Mouse (Mus musculus) mature B cell (primary cell): ENCODE measurements at regions not wholly inside any gene's neighbourhood (a gene's known extent, or its start where the extent isn't known, plus 50 kb on each side); places are given as distances from the start of the nearest gene placed in this dataset.

ENCODE experiments used
- in situ Hi-C: fragments of 300-500 bp; cut with MboI; formaldehyde crosslinking; loops from 2 replicates; pipeline ENCODE4 v1.14.3; 2019

DNA sequence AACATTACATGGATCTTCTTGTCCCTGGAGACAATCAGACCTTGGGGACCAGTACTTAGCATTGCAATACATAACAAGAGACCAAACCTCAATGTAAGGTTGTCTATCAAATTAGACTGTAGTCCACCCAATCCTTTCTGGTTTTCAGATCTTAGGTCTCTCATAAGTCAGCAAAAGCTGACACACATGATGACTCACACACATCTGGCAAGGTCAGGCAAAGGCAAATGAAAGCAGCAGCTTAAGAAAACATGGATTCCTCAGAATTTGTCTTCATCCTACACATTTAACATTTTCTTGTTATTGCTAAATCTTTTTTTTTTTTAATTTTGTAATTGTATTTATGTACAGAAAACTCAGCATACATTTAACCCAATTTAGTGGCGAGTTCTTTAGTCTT lies 52.0 kb downstream of the Gm11983 start:
- in situ Hi-C loops = no loop called here

DNA sequence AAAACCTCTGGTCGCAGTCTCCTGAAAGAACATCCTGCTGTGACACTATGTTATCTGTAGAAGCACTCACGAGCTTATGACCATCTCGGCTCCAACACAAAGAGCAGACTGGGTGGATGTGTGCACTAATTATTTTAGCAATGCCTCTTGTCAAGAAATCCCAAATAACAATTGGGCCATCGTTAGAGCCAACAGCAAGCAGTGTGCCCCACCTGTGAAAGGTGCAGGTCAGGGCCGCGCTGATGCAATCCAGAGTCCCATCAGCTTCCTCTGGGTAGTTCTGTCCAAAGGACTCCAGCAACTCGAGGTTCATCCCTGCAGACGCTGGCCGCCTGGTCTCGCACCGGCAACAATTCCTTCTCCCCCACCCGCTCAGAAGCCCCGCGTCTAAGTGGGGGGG lies 54.6 kb downstream of the Gm11983 start:
- in situ Hi-C loops = no loop called here

DNA sequence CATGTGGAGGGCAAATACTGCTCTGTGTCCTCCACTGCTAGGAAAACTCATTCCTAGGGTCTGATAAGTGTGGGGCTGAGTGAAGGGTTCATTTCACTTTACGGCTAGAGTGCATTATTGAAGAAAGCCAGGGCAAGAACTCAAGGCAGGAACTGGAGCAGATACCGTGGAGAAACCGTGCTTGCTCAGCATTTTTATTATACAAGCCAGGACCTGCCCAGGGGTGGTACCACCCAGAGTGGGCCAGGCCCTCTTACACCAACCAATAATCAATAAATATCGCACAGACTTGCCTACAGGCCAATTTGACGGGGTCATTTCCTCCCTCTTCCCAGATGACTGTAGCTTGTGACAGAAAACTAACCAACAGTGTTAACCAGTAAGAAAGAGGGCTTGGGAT lies 57.7 kb downstream of the Gm11983 start:
- in situ Hi-C loops = no loop called here

DNA sequence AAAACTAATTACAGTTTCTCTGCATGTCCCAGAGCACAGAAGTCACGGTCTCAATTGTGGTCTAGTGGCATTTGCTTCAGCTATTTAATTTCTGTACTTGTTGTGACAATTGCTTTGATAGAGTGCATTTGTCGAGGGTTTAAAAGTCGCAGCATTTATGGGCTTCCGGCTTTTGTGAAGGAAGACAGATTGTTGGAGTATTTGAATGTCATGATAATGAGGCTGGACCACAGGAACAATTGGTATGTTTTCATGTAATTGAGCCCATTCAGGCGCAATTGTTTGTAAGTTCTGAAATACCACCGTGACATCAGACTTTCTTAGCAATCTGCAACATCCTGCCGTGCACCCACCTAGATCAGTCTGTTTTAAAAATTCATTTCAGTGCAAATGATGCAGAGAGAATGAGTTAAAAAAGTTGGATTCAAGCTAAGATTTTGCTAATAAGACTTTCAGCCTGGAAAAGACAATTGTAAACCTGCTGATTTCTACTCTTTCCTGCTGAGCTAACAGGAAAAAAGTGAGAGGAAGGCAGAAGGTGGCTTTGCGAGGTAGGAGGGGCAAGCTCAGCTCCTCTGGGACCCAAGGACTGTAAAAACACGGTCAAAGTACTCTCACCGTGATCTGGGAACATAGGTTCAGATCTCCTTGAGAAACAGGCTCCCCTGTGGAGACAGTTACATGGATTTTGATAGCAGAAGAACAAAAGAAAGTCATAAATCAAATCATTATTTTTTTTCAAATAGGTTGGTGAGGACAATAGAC lies 58.7 kb downstream of the Gm11983 start:
- in situ Hi-C loops = no loop called here

DNA sequence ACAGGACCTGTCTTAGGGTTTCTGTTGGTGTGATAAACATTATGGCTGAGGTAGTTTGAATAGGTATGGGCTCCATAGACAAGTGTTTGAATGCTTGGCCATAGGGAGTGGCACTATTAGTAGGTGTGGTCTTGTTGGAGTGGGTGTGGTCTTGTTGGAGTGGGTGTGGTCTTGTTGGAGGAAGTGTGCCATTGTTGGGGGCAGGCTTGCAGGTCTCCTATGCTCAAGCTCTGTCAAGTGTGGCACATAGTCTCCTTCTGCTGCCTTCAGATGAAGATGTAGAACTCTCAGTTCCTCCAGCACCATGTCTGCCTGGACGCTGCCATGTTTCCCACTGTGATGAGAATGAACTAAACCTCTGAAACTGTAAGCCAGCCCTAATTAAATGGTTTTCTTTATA lies 59.9 kb downstream of the Gm11983 start:
- in situ Hi-C loops = no loop called here

DNA sequence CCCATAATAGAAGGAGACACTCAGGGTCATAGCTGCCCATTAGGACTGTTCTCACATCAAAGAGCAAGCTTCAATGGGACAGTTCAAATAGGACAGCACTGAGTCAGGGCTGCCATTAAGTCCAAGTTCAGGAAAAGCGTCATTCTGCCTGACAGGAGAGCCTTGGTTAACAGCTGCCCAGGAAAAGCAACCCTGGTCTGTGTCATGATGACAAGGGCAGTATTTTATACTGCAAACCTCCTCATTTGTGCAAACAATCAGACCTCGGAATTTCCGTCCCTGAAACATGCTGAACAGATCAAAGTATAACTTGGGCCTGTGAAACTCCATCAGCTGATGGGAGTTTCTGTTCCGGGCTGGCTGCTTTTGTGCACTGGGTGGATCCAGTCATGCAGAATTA lies 62.8 kb downstream of the Gm11983 start:
- in situ Hi-C loops = no loop called here

DNA sequence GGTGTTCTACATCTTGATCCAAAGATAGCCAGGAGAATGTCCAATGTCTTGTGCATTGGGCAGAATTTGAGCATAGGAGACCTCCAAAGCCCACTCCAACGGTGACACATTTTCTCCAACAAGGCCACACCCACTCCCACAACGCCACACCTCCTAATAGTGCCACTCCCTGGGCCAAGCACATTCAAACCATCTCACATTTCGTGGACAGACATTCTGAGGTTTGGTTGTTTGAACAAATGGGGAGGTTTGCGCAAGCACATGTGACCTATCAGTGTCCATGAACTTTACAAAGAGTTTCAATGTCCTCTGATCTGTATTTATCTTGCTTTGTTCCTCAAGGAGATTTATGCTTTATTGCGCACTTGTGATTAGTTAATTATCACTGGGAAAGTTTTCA lies 63.5 kb downstream of the Gm11983 start:
- in situ Hi-C loops = no loop called here

DNA sequence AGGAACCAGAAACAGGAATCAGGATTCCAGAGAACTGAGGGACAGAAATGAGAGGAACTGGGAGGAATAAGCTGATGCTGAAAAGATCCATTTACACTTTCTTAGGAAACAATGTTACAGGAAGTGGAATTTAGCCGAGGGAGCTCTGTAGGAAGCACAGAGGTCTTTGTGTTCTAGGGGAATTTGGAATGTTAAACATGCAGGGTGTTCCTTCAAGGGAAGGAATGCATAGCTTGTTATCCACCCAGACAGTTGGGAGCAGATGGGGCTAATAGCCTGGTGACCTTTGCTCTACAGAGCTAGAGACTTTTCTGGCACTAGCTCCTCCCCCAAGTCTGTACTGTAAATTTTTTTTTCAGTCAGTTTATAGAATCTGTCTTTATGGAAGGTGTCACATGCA lies 64.1 kb downstream of the Gm11983 start:
- in situ Hi-C loops = no loop called here

DNA sequence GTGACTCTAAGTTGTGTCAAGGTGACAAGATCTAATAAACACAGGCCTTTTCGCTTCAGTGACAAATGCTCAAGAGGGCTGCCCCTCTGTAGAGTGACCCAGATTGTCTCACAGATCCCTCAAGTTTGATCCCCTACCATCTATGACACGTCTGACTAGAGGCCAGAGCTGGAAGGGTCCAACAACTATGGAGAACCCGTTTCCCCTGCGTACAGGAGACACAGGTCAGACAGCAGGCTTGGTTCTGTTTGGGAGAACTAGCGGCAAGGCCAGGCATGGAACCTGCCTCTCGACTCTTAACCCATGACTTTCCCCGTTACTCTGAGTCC lies 68.1 kb downstream of the Gm11983 start:
- in situ Hi-C loops = loop anchor here (10.0 kb wide), 1 partner anchor 115 kb away; the partner anchor contains the start of gene Ramp3

DNA sequence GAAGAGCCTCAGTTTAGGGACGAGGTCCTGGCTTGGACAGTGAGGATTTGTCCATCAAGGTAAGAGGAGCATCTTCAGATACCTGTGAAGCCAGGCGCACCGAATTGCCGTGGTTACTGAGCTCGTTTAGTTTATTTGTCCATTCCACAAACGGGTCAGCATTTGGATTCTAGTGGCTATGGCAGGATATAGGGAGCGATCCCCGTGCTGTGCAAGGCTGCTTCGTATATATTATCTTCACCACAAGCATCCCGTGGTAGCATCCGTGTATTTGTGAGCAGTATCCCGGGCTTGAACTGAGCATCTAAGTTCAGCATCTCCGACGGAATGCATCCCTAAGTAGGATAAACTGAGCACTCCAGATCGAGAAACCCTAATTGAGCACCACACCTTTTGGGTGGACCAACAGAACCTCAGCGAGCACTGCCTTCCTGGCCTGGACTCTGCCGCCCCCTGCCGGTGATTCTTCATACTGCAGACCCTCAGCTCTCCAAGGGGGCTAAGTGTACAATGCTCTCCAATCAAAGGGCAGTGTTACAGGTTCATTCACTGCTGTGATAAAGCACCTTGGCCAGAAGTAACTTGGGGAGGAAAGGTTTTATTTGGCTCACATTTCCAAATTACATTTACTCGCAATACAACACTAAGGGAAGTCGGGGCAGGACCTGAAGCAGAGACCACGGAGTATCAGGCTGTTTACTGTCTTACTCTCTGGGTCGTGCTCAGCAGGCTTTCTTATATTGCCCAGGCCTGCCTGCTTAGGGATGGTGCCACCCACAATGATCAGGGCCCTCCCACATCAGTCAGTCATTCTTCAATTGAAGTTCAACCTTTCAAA lies 68.6 kb downstream of the Gm11983 start:
- in situ Hi-C loops = loop anchor here (10.0 kb wide), 1 partner anchor 114 kb away; the partner anchor contains the start of gene Ramp3

DNA sequence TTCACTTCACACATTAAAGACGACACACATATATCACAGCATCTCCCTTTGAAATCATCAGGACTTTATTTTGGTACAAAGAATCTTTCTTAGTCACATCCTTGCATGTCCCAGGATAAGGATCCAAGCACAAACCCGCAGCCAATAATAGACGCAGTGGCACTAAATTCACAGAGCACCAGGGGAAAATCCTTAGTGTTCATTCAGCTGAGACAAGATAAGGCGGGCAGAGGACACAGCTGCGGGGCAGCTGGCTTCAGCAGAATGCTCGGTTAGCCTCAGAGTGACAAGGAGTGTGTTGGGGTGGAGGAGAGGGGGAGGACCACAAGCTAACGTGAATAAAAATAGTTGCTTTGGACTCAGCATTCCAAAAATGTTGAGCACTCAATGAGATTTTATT lies 70.7 kb downstream of the Gm11983 start:
- in situ Hi-C loops = loop anchor here (10.0 kb wide), 1 partner anchor 112 kb away; the partner anchor contains the start of gene Ramp3

DNA sequence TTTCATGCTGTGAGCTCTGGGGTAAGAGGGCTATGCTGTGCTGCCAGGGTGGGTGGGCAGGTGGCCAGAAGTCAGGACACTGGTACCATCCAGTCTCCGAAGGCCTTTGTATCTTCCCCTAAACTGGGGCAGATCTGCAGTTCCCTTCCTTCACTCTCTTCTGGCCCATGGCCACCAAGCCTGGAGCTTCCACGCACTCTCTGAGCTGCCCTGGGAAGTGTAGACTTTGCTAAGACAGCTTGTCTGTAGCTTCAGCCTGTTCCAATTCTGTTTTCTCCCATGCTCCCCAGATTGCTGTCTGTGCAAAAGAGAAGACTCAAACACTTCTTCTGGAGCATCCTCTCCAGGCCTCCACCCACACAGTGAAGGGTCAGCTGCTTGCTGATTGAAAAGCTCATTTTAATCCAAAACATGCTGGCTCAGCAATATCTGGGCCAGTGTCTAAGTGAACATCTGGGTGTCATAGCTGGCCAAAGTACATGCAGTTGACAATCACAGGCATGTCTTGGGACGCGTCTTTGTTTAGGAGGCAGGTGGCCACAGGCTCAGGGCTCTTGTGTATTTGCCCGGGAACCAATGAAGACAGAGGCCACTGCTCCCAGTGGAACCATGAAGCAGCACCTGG lies 72.0 kb downstream of the Gm11983 start:
- in situ Hi-C loops = loop anchor here (10.0 kb wide), 1 partner anchor 111 kb away; the partner anchor contains the start of gene Ramp3

DNA sequence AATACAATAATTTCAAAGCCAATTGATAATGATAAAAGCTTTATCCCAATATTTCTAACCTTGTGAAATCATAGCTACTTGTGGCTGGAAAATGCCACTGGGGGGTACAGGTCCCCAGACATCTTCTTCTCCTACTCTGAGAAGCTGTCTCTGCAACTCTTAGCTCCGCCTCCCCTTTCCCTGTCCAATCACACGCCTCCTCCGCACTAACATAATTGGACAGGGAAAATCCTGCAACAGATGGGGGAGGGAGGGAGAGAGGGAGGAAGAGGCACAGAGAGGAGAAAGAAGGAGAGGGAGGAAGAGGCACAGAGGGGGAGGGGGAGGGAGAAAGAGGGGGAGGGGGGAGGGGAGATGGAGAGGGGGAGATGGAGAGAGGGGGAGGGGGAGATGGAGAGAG lies 73.3 kb downstream of the Gm11983 start:
- in situ Hi-C loops = loop anchor here (10.0 kb wide), 1 partner anchor 109 kb away; the partner anchor contains the start of gene Ramp3

DNA sequence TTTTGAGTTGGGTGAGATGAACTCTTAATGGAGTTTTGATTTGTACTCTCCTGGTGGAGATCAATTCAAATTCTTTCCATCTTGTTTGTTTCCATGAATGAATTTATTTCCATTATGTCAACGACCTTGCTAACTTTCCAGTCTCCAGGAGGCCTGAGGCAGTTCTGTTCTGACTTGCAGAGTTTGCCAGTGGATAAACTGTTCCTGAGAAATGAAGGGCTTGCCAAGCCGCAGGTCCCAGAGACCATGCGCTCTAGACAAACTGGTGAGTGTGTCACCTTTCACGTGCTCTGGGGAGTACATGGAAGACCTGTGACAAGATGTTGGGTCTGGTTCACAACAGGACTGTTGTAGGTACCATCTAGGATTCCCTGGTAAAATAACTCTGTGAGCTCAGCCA lies 74.5 kb downstream of the Gm11983 start:
- in situ Hi-C loops = loop anchor here (10.0 kb wide), 1 partner anchor 108 kb away; the partner anchor contains the start of gene Ramp3

DNA sequence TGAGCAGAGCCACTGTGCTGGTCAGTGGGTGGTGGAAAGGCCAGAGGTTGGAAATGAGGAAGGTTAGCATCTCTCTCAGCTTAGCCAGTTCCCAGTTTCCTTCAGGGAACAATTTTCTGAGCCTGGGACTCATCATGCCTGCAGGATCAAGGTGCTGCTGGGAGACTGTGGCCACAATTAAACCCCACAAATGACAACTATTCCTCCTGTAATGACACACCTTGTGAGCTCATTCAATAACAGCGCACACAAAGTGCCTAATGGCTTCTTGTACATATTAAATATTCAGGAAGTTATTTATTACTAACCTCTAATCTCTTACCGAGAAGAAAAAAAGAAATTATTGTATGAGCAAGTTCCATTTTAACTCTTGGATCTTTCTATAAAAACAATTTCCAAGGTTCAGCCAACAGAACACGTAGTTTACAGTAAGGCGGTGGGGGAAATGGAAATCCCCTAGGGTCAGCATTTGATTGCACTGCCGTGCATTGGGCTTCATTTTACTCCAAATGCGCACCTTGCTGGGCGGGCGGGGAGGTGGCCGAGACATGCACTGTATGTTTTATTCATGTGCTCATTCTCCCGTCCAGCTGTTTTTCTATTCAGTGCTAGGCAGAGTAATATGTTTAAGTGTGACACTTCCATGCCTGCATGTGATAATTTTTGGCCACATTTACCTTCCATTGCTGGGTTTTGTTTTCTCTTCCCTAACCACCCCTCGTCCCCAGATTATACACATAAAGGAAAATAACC lies 75.4 kb downstream of the Gm11983 start:
- in situ Hi-C loops = loop anchor here (10.0 kb wide), 1 partner anchor 107 kb away; the partner anchor contains the start of gene Ramp3

DNA sequence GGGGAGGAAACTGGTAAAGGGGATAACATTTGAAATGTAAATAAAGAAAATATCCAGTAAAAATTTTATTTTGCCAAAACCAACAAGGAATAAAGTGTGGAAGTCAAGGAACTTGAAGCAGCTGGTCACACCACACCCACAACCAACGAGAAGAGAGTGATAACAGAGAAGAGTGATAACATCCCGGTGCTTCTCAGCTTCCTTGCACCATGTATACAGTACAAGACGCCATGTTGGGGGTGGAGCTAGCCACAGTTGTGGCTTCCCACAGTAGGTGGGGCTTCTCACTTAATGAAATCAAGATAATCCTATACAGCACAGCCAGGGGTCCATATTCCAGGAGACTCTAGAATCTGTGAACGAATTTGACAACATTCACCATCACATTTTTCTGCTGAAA lies 77.9 kb downstream of the Gm11983 start:
- in situ Hi-C loops = no loop called here

DNA sequence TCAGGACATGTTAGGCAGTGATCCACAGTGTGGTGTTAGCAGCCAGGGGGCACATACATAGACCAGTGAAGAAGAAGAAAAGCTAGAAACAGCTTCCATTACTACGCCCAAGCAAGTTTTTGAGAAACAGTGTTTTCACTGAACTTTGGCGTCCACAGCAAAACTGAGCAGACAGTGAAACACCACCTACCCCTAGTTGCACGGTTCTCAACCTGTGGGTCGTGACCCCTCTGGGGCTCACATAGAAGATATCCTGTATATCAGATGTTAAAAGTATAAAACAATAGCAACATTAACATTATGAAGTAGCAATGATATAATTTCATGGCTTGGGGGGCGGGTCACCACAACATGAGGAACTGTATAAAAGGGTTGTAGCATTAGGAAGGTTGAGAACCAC lies 81.1 kb downstream of the Ramp3 start:
- in situ Hi-C loops = no loop called here

DNA sequence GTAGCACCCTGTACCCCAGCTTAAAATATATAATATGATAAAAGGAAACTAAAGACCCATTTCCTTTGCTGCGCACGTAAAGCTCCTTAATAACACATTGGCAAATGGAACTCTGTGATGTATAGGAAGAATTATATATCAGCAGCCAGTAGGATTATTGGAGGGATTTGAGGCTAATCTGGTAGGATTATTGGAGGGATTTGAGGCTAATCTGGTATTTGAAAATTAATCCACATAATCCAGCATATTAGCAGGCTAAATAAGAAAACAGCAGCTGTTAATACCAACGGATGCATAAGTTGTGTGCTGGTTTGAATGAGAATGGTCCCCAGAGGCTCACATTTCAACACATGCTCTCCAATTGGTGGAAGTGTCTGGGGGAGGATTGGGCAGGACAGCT lies 80.3 kb downstream of the Ramp3 start:
- in situ Hi-C loops = no loop called here

DNA sequence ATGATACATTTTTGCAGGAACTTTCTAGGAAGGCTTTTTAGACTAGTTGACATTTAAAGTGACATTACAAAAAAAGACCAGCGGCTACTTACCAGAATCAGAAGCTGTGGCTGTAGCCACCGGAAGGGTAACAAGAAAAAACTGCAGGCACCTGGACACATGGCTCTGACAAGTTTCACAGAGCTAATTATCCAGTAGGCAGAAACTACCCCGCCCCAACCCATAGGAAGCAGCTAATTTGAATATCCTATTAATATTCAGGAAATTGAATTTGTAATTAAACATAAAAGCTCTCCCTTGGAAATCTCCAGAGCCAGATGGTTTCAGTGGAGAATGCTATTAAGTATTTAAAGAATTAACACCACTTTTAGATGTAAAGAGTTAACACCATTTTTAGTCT lies 79.8 kb downstream of the Ramp3 start:
- in situ Hi-C loops = no loop called here

DNA sequence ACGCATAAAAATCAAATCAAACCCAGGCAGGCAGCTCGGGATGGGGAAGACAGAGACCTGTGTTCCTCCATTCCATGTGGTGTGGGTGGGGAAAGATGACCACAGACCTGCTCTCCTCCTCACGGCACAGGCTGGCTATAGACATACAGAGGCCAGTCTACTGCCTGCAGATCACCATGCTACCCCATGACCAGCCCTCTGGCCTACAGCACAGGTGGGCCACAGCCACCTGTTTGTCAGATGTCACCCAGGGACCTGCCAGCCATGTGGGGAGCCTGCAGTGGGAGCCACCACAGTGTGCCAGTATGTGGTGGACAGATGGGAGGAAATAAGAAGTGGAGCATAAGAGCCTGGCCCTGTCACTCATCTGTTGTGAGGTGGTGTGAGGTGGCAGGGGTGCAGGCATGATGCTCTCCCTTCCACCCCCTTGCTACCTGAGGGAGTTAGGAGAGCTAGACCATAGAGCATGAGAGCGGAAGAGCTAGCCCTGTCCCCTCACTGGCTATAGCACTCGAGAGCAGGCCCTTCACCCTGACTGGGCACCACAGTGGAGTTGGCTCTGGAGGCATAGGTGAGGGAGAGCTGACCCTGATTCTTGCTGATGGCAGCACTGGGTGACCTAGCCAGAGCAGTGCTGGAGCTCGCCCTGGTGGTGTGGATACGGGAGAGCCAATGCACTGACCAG lies 76.6 kb downstream of the Ramp3 start:
- in situ Hi-C loops = no loop called here

DNA sequence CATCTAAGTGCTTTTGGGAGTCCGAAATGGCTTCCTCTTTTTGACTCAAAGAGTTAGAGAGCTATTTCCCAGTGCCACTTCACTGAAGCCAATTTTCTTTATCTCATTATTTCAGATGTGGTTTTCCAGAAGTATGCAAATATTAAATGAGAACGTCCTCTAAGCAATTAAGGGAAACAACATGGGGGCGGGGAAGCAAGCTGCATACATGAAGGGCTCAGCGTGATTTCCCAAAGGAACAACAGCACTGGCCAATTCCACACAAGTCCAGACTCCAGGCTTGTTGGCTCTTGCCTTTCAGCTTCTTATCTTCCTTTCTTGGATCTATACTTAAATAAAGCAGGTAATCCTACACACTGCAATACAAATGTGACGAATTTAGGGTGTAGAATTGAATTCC lies 73.2 kb downstream of the Ramp3 start:
- in situ Hi-C loops = no loop called here
